Mouse (Mus musculus) heart, postnatal 36 days (tissue): ENCODE results near the gene Hmgb4. TPM values are rescaled to one million over a fixed set of nuclear protein-coding genes. Genes with fewer than 3 reads are reported as not detected.

Experiments used
- DNase-seq, 2 experiments: peaks; one replicate each; pipeline ENCODE4 v3.0.0; 2021 to 2022
- intact Hi-C: fragments of 180-260 bp; cut with DNase I; formaldehyde crosslinking; loops from one replicate; pipeline ENCODE4 v1.15.1; 2025
- total RNA-seq, 2 experiments: library from RNA; stranded (reverse); gene quantifications; 2 replicates each; pipeline ENCODE4 v1.2.3; 2021

Gene Hmgb4
- total RNA-seq, 2 experiments from 2014 or later: not detected

- intact Hi-C loops: no loop called here
- no peak for DNase-seq
Measured at GRCm38 (mm10) chr4:128227377-128228316, 33.1 kb downstream of the Hmgb4 start.

- intact Hi-C loops: no loop called here
- DNase-seq: no peak
Measured at GRCm38 (mm10) chr4:128224453-128224852, 36.3 kb downstream of the Hmgb4 start.

- intact Hi-C loops: no loop called here
- no peak for DNase-seq
Measured at GRCm38 (mm10) chr4:128217991-128218595, 42.7 kb downstream of the Hmgb4 start.
